In the genomic region with DNA sequence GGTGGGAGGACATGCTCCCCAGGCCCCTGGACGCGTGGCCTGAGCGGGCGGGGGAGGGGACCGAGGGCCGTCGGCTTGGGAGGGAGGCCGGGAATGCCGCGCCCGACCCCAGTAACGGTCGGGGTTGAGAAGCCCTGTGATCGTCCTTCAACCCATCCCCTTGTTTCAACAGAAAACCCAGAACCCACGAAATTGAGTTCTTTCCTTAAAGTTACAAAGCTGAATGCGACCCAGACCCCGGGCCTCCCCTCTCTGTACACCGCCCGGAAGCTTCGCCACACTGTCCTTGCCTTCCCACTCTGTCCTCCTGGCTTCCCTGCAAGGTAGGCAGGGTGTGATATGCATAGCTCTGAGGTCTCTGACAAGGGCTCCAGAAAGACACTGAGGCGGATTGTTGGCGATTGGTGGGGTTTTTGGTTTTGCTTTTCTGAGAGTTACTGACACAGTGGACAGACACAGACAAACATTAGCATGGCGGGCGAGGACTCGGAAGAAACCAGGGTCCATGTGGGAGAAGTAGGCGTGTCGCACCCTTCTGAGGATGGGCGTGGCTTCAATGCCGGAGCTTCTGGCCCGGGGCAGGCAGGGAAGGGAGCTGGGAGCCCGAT, we compare ENCODE assay signal across 8 mouse cellular contexts. TPM values are rescaled to one million over a fixed set of nuclear protein-coding genes. Genes with fewer than 3 reads are reported as not detected.
DNase-seq lines count a peak whose midpoint lies in the region; ATAC-seq and TF ChIP-seq lines count a peak whose summit lies in the region.

No protein-coding gene starts in this region.

- peak overlapping the region; percentile 99 for H3K9ac ChIP-seq in ES-E14 (ENCODE audit: insufficient read depth, low read depth, low read length, poor library complexity, severe bottlenecking)
- H3K9ac ChIP-seq in forebrain, embryonic 16.5 days (replicated peaks; ENCODE audit: low read depth, low read length) = peak overlapping the region; percentile 92
- peak overlapping the region; percentile 99 for H3K9ac ChIP-seq in lung, embryonic 14.5 days

- H3K36me3 ChIP-seq in ES-E14 (ENCODE audit: control insufficient read depth, insufficient read depth, low read length, poor library complexity, severe bottlenecking) = peaks cover 16% of the 10 kb centered on the region
- no peaks in the 10 kb centered on the region for H3K36me3 ChIP-seq in forebrain, embryonic 16.5 days (ENCODE audit: control insufficient read depth, insufficient read depth)
- peaks cover 8% of the 10 kb centered on the region; the same call in 1 of the 2 replicates for H3K36me3 ChIP-seq in lung, embryonic 14.5 days (ENCODE audit: insufficient read depth)

- no peak for TF ChIP-seq CTCF in lung, embryonic 14.5 days (IDR thresholded peaks at IDR 0.05; ENCODE audit: low read depth)

- H3K9me3 ChIP-seq in ES-E14 (ENCODE audit: control insufficient read depth, insufficient read depth, low read depth, low read length) = no peaks in the 10 kb centered on the region
- no peaks in the 10 kb centered on the region for H3K9me3 ChIP-seq in forebrain, embryonic 16.5 days (ENCODE audit: control insufficient read depth, low read length)
- no peaks in the 10 kb centered on the region for H3K9me3 ChIP-seq in lung, embryonic 14.5 days (ENCODE audit: low read depth, low read length)

- H3K4me2 ChIP-seq in forebrain, embryonic 16.5 days (ENCODE audit: low read length) = peak overlapping the region; percentile 57
- peak overlapping the region; percentile 95 for H3K4me2 ChIP-seq in lung, embryonic 14.5 days

- H3K4me1 ChIP-seq in ES-E14 (ENCODE audit: control insufficient read depth in 2 of 2, insufficient read depth in 2 of 2, low read length in 2 of 2, poor library complexity in 1 of 2) = peaks cover 5 to 11% of the 10 kb centered on the region in 2 experiments; a peak in 3 of 4 replicates
- H3K4me1 ChIP-seq in forebrain, embryonic 16.5 days (replicated peaks; ENCODE audit: control insufficient read depth, insufficient read depth, low read length) = peaks cover 29% of the 10 kb centered on the region
- peaks cover 10% of the 10 kb centered on the region for H3K4me1 ChIP-seq in lung, embryonic 14.5 days (ENCODE audit: insufficient read depth)

- peak; percentile 77 for DNase-seq in ES-E14 (ENCODE audit: low read depth, low spot score)
- peak; percentile 80 for DNase-seq in cerebellum, adult 11-12 months
- DNase-seq in heart, postnatal 4 days = peak; percentile 87
- peak; percentile 76 for DNase-seq in layer of hippocampus, adult 8-10 months (ENCODE audit: low spot score in 2 of 2)
- peak; percentile 96 for DNase-seq in lung, embryonic 14.5 days
- DNase-seq in testis, postnatal 14 days (ENCODE audit: low spot score) = peak; percentile 89

- peak overlapping the region; percentile 94 for H3K27ac ChIP-seq in ES-E14 (ENCODE audit: insufficient read depth, low read depth, low read length, poor library complexity, severe bottlenecking)
- peak overlapping the region; percentile 96 for H3K27ac ChIP-seq in forebrain, embryonic 16.5 days (ENCODE audit: low read length)
- H3K27ac ChIP-seq in lung, embryonic 14.5 days (ENCODE audit: low read depth) = peak overlapping the region; percentile 97

- ATAC-seq in forebrain, embryonic 16.5 days = peak; percentile 72
- peak; percentile 79 for ATAC-seq in lung, embryonic 14.5 days (ENCODE audit: insufficient read depth)
- peak; percentile 27; the same call in 1 of the 2 replicates for ATAC-seq in neutrophil, adult 5-6 weeks (ENCODE audit: extremely low read depth, insufficient number of reproducible peaks, low FRiP score, poor library complexity, severe bottlenecking)

- peak overlapping the region; percentile 79 to 84 for H3K4me3 ChIP-seq in ES-E14 (ENCODE audit: insufficient read depth in 1 of 2, low read depth in 1 of 2, low read length in 2 of 2, poor library complexity in 1 of 2, severe bottlenecking in 1 of 2)
- H3K4me3 ChIP-seq in forebrain, embryonic 16.5 days (replicated peaks; ENCODE audit: low read length) = peak overlapping the region; percentile 88
- peak overlapping the region; percentile 100 for H3K4me3 ChIP-seq in lung, embryonic 14.5 days (ENCODE audit: low read depth, low read length)

- H3K27me3 ChIP-seq in forebrain, embryonic 16.5 days (replicated peaks; ENCODE audit: control insufficient read depth, insufficient read depth, low read length) = no peaks in the 10 kb centered on the region
- H3K27me3 ChIP-seq in lung, embryonic 14.5 days (ENCODE audit: insufficient read depth, low read length) = no peaks in the 10 kb centered on the region

- in situ Hi-C loops in ES-E14 (cut with MboI; ENCODE audit: low sequenced_read_pairs in 2 of 2, unreplicated experiment in 2 of 2) = no loop called here

- WGBS in forebrain, embryonic 16.5 days = under 1% methylated on average over 31 of the region's 31 CpGs
- 0% methylated on average over 31 of the region's 31 CpGs for WGBS in lung, embryonic 14.5 days

TF ChIP-seq in ES-E14, 5 proteins besides CTCF, POLR2A, EP300 and RAD21:
- no peak for TF ChIP-seq ZNF384 (IDR thresholded peaks at IDR 0.05; ENCODE audit: low read depth, low read length)
- no peak for TF ChIP-seq MAFK (IDR thresholded peaks at IDR 0.05; ENCODE audit: insufficient read depth, low read depth, low read length)
- peak; percentile 51; the same call in 1 of the 2 replicates for TF ChIP-seq HCFC1 (IDR thresholded peaks at IDR 0.05; ENCODE audit: borderline replicate concordance, insufficient read depth, low read length)

RNA-seq across cellular contexts. Expression of a gene that starts 0.6 kb away (rescaled TPM):
- total RNA-seq in ES-E14 (2012; rRNA removed) = 396 and 421 TPM in 2 replicates
- 809 and 814 TPM in 2 replicates for polyA plus RNA-seq in forebrain, embryonic 16.5 days (2015; fragmentation: Nextera tagmentation; extraction: Ambion mirVana)
- total RNA-seq in heart, postnatal 4 days (2021) = 100 to 1,000 TPM; 247 to 254 TPM
- 100 to 1,000 TPM; 333 to 412 (median 383) TPM for total RNA-seq in layer of hippocampus, adult 8-10 months (2022)
- polyA plus RNA-seq in lung, embryonic 14.5 days (2014; fragmentation: Nextera tagmentation; extraction: Ambion mirVana) = 398 and 449 TPM in 2 replicates
- 573 and 592 TPM in 2 replicates for total RNA-seq in neutrophil, adult 5-6 weeks (2017)

RNA-seq across cellular contexts. Expression of a gene that starts 1.0 kb away (rescaled TPM):
- 33.9 and 40.5 TPM in 2 replicates for total RNA-seq in ES-E14 (2012; rRNA removed)
- polyA plus RNA-seq in forebrain, embryonic 16.5 days (2015; fragmentation: Nextera tagmentation; extraction: Ambion mirVana) = 25.1 and 33.0 TPM in 2 replicates
- 10 to 100 TPM; 19.4 to 20.6 TPM for total RNA-seq in heart, postnatal 4 days (2021)
- total RNA-seq in layer of hippocampus, adult 8-10 months (2022) = 10 to 100 TPM; 22.1 to 26.4 (median 24.2) TPM
- polyA plus RNA-seq in lung, embryonic 14.5 days (2014; fragmentation: Nextera tagmentation; extraction: Ambion mirVana) = 27.9 and 29.9 TPM in 2 replicates
- 4.3 and 5.2 TPM in 2 replicates for total RNA-seq in neutrophil, adult 5-6 weeks (2017)

RNA-seq across cellular contexts. Expression of a gene that starts 34.6 kb away (rescaled TPM):
- 32.7 and 40.9 TPM in 2 replicates for total RNA-seq in ES-E14 (2012; rRNA removed)
- 17.2 and 18.4 TPM in 2 replicates for polyA plus RNA-seq in forebrain, embryonic 16.5 days (2015; fragmentation: Nextera tagmentation; extraction: Ambion mirVana)
- 10 to 100 TPM; 20.3 to 22.1 TPM for total RNA-seq in heart, postnatal 4 days (2021)
- 10 to 100 TPM; 81.4 to 91.4 (median 86.0) TPM for total RNA-seq in layer of hippocampus, adult 8-10 months (2022)
- polyA plus RNA-seq in lung, embryonic 14.5 days (2014; fragmentation: Nextera tagmentation; extraction: Ambion mirVana) = 33.2 and 36.3 TPM in 2 replicates
- total RNA-seq in neutrophil, adult 5-6 weeks (2017) = 7.0 and 9.5 TPM in 2 replicates

RNA-seq across cellular contexts. Expression of a gene that starts 41.8 kb away (rescaled TPM):
- total RNA-seq in ES-E14 (2012; rRNA removed) = 1.5 TPM in 2 replicates
- polyA plus RNA-seq in forebrain, embryonic 16.5 days (2015; fragmentation: Nextera tagmentation; extraction: Ambion mirVana) = 0.45 and 0.76 TPM in 2 replicates
- total RNA-seq in heart, postnatal 4 days (2021) = 1 to 10 TPM in 1 of 2 experiments, under 1 TPM in 1; 0.41 to 1.0 TPM
- total RNA-seq in layer of hippocampus, adult 8-10 months (2022) = 10 to 100 TPM; 48.3 to 100.0 (median 69.5) TPM
- polyA plus RNA-seq in lung, embryonic 14.5 days (2014; fragmentation: Nextera tagmentation; extraction: Ambion mirVana) = 0.75 and 0.78 TPM in 2 replicates
- 1.6 and 1.9 TPM in 2 replicates for total RNA-seq in neutrophil, adult 5-6 weeks (2017)

RNA-seq across cellular contexts. Expression of a gene that starts 52.4 kb away (rescaled TPM):
- 2.7 and 6.3 TPM in 2 replicates for total RNA-seq in ES-E14 (2012; rRNA removed)
- polyA plus RNA-seq in forebrain, embryonic 16.5 days (2015; fragmentation: Nextera tagmentation; extraction: Ambion mirVana) = 22.4 and 27.3 TPM in 2 replicates
- 1 to 10 TPM; 4.4 to 4.7 TPM for total RNA-seq in heart, postnatal 4 days (2021)
- 1 to 10 TPM; 3.7 to 6.5 (median 5.2) TPM for total RNA-seq in layer of hippocampus, adult 8-10 months (2022)
- polyA plus RNA-seq in lung, embryonic 14.5 days (2014; fragmentation: Nextera tagmentation; extraction: Ambion mirVana) = 50.7 and 52.1 TPM in 2 replicates
- total RNA-seq in neutrophil, adult 5-6 weeks (2017) = 13.4 and 15.8 TPM in 2 replicates

Comparison
In these comparisons a context has a peak if more than half of its experiments do, and no peak if none do; other contexts are left out.
1. Peak in every context shown above with its lines: DNase-seq, ATAC-seq, H3K4me3 ChIP-seq and H3K27ac ChIP-seq.
2. ATAC-seq: peak in every context shown above with its lines; median percentile 79 in lung, embryonic 14.5 days; 72 in forebrain, embryonic 16.5 days; 27 in neutrophil, adult 5-6 weeks.